Mouse (Mus musculus) cerebellum, adult 11-12 months (tissue): ENCODE measurements at regions not wholly inside any gene's neighbourhood (a gene's known extent, or its start where the extent isn't known, plus 50 kb on each side); places are given as distances from the start of the nearest gene placed in this dataset.

Experiments
- DNase-seq: peaks from one replicate; pipeline ENCODE4 v3.0.0; 2022

GRCm38 (mm10) chrX:6261469-6261868, 59.1 kb downstream of the Bmp15 start:
- DNase-seq, result peak; percentile 12

GRCm38 (mm10) chrX:6258523-6258922, 62.0 kb downstream of the Bmp15 start:
- DNase-seq, result no peak

- DNase-seq, result no peak
Measured at GRCm38 (mm10) chrX:6254058-6254457, 66.5 kb downstream of the Bmp15 start.

- no peak for DNase-seq
Measured at GRCm38 (mm10) chrX:6252873-6253272, 67.6 kb downstream of the Bmp15 start.
